Mouse (Mus musculus): ENCODE measurements around the gene Zranb2. TPM values are rescaled to one million over a fixed set of nuclear protein-coding genes. Genes with fewer than 3 reads are reported as not detected.
A peak's percentile ranks its signal among the peaks of the same experiment; 100 is the strongest.

Gene Zranb2
- polyA plus RNA-seq, 1 experiment from 2014 or later = 141 TPM

DNA sequence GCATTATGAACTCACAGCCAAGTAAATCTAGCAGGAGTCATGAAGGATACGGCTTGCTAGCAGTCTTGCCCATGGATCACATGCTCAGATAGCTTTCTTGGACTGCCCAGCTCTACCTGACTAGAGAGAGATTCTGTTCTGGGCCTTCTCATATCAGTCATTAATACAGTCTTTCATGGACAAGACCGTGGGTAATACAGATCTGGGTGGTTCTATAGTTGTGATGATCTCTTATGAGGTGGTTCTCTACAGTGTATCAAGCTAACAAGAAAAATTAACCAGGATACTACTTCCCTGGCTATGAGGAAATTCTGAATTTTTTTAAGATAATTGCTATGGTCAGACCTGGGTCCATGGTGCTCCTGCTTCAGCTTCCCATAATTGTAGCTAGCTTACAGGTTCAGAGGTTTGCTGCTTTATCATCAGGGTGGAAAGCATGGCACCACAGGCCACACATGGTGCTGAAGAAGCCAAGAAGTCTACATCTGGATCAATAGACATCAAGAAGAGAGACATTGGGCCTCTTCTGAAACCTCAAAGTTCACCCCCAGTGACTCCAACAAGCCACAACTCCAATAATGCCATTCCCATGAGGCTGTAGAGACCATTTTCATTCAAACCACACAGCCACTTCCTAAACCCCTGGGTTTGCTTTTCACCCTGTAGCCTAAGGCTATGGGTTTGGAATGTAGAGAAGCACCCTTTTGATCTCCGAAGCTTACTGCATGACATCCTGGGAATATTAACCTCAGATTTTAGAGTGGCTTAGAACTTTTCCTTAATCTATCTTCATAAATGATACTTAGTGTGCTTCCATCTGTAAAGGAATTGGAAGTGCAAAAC, 16.0 kb downstream of the Zranb2 start:
- Histone ChIP-seq H3K4me1 (no peaks in the 10 kb centered on the region), H3K27me3 (no peaks in the 10 kb centered on the region), H3K9ac (no peak overlapping the region), H3K36me3 (ENCODE audit: poor library complexity, severe bottlenecking) (peaks cover 39% of the 10 kb centered on the region), H3K9me3 (replicated peaks) (no peaks in the 10 kb centered on the region), H3K4me2 (no peak overlapping the region), H3K4me3 (no peak overlapping the region), H3K27ac (no peak overlapping the region; the same call in 1 of the 2 replicates)
- WGBS = 94% methylated on average over 3 of the region's 3 CpGs
- no peak for ATAC-seq

DNA sequence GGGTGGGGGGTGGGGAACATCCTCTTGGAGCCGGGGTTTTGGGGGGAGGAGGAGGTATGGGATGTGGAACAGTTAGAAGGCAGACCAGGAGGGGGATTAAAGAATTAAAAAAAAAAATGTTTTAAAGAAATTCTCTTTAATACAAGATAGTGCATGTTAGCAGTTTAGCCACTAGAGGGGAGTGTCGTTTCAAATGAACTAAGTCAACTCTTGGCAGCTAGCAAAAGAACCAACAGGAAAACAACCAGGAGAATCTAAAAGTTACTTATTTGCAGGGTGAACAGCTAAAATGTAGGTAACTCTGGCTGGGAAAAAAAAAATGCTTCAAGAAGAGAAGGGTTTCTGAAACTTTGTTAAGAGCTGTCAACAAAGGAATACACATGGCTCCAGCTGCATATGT, 31.2 kb downstream of the Zranb2 start:
- Histone ChIP-seq H3K36me3 (ENCODE audit: poor library complexity, severe bottlenecking) (no peaks in the 10 kb centered on the region), H3K27me3 (peaks cover 44% of the 10 kb centered on the region), H3K9ac (no peak overlapping the region), H3K27ac (no peak overlapping the region), H3K4me2 (no peak overlapping the region), H3K4me1 (peaks cover 13% of the 10 kb centered on the region), H3K4me3 (no peak overlapping the region), H3K9me3 (replicated peaks) (no peaks in the 10 kb centered on the region)
- ATAC-seq = peak; percentile 22; the same call in 1 of the 2 replicates
- 8% methylated on average over 2 of the region's 2 CpGs for WGBS

DNA sequence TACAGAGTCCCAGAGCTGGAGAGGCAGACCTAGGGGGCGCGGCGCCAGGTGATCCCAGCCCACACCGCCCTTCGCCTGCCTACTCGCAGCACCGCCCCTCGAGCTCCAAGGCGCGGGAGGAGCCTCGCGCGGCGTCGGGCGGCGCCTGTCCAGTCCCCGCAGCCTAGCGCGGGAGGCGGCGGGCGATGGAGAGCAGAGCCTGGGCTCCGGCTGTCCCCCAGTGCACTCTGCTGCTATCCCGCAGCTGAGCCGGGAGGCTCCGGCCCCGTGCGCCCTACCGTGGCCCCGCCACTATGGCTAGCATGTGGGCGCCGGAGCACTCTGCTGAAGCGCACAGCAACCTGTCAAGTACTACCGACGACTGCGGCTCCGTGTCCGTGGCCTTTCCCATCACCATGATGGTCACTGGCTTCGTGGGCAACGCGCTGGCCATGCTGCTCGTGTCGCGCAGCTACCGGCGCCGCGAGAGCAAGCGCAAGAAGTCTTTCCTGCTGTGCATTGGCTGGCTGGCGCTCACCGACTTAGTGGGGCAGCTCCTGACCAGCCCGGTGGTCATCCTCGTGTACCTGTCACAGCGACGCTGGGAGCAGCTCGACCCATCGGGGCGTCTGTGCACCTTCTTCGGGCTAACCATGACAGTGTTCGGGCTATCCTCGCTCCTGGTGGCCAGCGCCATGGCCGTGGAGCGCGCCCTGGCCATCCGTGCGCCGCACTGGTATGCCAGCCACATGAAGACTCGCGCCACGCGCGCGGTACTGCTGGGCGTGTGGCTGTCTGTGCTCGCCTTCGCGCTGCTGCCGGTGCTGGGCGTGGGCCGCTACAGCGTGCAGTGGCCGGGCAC, 33.0 kb downstream of the Zranb2 start, which contains the start of gene Ptger3:
Gene Ptger3 (plus strand): TSS at position 168 of the 841 bp plus-strand sequence.
- peak; percentile 80 for ATAC-seq
- Histone ChIP-seq H3K27ac (no peak within 1 kb of the TSS), H3K9ac (peak within 1 kb of the TSS; percentile 50), H3K4me1 (peaks cover 13% of the 10 kb centered on the region), H3K4me2 (peak within 1 kb of the TSS; percentile 85), H3K4me3 (peak within 1 kb of the TSS; percentile 49), H3K9me3 (replicated peaks) (no peaks in the 10 kb centered on the region), H3K36me3 (ENCODE audit: poor library complexity, severe bottlenecking) (no peaks in the 10 kb centered on the region), H3K27me3 (peaks cover 44% of the 10 kb centered on the region)
- under 1% methylated on average over 69 of the region's 84 CpGs for WGBS

DNA sequence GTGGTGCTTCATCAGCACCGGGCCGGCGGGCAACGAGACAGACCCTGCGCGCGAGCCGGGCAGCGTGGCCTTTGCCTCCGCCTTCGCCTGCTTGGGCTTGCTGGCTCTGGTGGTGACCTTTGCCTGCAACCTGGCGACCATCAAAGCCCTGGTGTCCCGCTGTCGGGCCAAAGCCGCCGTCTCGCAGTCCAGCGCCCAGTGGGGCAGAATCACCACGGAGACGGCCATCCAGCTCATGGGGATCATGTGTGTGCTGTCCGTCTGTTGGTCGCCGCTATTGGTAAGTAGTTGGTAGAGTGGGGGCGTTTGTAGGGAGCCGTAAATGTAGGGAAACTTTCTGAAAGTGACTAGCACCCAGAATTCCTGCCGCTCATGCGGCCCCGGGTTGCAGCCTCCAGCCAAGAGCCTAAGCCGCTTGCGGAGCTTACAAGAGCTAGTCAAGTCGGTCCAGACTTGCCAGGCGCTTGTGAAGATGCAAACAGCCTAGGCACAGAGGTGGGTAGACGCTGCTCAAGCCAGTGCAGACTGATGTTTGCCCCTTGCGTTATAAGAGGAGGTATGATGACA, 33.7 kb downstream of the Zranb2 start:
- Histone ChIP-seq H3K4me2 (peak overlapping the region; percentile 85), H3K9ac (peak overlapping the region; percentile 50), H3K36me3 (ENCODE audit: poor library complexity, severe bottlenecking) (no peaks in the 10 kb centered on the region), H3K4me1 (peaks cover 13% of the 10 kb centered on the region), H3K9me3 (replicated peaks) (no peaks in the 10 kb centered on the region), H3K27me3 (peaks cover 44% of the 10 kb centered on the region), H3K27ac (no peak overlapping the region), H3K4me3 (peak overlapping the region; percentile 49)
- WGBS = 2% methylated on average over 34 of the region's 34 CpGs
- peak; percentile 28; the same call in 1 of the 2 replicates for ATAC-seq

DNA sequence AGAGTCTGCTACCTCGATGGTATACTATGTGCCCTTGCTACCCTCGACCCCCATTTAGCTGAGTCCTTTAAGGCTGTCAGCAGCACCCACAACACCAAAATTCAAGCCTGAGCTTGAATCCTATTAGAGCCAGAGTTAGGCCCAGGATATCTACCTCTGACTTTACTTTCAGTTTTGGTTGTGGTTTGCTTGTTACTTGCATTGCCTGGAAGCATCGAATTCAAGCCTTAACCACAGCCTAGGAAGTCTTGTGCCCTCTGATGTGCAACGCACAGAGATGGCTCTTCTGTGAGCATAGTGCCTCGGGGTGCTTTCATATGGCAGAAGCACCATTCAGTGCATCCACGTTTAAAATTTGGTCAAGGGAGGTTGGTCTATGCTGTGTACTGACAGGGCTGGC, 38.1 kb downstream of the Zranb2 start:
- no peak overlapping the region for H3K4me3 ChIP-seq
- no peak overlapping the region for H3K4me2 ChIP-seq
- H3K9ac ChIP-seq = no peak overlapping the region
- H3K36me3 ChIP-seq (ENCODE audit: poor library complexity, severe bottlenecking) = no peaks in the 10 kb centered on the region
- H3K9me3 ChIP-seq (replicated peaks) = no peaks in the 10 kb centered on the region
- H3K27ac ChIP-seq = no peak overlapping the region
- H3K27me3 ChIP-seq = peaks cover 30% of the 10 kb centered on the region
- no peak for ATAC-seq
- peaks cover 8% of the 10 kb centered on the region for H3K4me1 ChIP-seq
- 82% methylated on average over 6 of the region's 6 CpGs for WGBS

DNA sequence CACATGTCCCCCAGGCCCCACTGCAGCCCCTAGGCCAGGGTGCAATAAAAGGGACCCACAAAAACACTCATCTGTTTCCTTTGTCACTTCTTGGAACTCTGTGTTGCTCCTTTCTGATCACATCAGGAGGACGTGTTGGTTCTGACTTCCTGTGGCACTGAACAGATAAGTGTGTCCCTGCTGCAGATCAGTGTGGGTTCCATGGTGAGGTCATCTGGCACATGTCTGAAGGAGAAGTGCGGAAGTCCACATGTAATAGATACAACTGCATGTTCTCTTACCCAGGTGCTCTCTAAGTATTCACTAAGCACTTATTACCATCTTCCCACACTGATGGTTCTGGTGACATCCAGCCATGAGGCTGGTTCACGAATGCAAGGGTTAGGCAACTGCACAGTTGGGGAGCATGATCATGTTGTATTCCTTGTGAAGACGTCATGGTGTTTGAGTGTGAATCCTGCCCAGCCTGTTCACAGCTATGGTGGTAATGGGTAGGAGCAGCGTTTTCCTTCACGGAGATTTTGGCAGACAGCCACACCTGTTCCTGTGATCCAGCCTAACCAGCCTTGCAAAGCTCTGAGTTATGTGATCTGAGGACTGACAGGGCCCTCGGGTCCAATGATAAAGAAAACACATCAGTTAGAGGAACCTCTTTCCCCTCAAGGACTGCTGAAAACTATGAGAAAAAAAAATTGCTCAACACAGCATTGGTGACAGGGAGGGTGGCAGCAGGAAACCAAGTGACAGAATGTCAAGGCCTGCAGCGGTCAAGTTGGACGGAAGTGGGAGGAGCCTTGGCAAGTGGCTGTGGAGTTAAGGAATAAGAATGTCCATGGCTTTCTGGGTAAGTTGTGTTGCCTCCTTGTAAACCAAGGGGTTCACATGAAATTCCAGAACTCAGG, 41.7 kb downstream of the Zranb2 start:
- Histone ChIP-seq H3K4me2 (no peak overlapping the region), H3K4me1 (no peaks in the 10 kb centered on the region), H3K36me3 (ENCODE audit: poor library complexity, severe bottlenecking) (no peaks in the 10 kb centered on the region), H3K4me3 (no peak overlapping the region), H3K27me3 (no peaks in the 10 kb centered on the region), H3K9ac (no peak overlapping the region), H3K9me3 (replicated peaks) (no peaks in the 10 kb centered on the region), H3K27ac (no peak overlapping the region)
- 82% methylated on average over 9 of the region's 9 CpGs for WGBS
- ATAC-seq = no peak

DNA sequence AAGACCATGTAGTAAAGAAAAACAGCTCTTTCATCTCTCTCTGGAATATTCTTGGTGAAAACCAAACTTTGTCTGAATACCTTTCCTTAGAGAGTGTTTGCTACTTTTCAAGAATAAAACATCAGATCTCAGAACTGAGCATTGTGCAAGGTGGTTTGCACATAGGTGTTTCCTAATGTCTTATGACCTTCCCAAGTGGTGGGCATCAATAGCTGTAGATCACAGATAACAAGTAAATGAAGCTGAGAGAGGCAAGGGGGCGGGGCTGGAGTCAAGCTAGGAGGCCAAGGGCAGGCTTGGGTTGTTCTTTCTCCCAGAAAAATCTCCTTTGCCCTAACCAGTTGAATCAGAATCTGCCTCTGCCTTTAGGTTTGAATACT, 42.4 kb downstream of the Zranb2 start:
- Histone ChIP-seq H3K27ac (no peak overlapping the region), H3K27me3 (no peaks in the 10 kb centered on the region), H3K4me3 (no peak overlapping the region), H3K9me3 (replicated peaks) (no peaks in the 10 kb centered on the region), H3K4me1 (no peaks in the 10 kb centered on the region), H3K9ac (no peak overlapping the region), H3K4me2 (no peak overlapping the region), H3K36me3 (ENCODE audit: poor library complexity, severe bottlenecking) (no peaks in the 10 kb centered on the region)
- 75% methylated on average over 1 of the region's 1 CpGs for WGBS
- no peak for ATAC-seq

DNA sequence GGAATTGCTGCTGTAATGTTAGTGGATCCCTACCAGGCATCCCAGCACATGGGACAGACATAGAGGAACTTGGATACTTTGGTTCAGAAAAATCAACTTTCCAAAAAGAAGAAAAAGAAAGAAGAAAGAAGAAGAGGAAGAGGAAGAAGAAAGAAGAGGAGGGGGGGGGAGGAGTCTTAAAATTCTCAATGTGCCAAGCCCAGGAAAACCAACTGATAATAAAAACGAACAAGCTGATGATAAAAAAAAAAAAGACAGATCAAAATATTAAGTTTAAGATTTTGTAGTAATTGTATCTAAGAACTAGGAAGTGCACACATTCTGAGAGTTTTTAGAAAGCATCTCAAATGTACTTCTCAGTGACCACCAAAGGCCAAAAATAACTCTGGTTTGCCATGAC, 42.9 kb downstream of the Zranb2 start:
- Histone ChIP-seq H3K4me2 (no peak overlapping the region), H3K9ac (no peak overlapping the region), H3K9me3 (replicated peaks) (no peaks in the 10 kb centered on the region), H3K4me3 (no peak overlapping the region), H3K27me3 (no peaks in the 10 kb centered on the region), H3K4me1 (no peaks in the 10 kb centered on the region), H3K27ac (no peak overlapping the region), H3K36me3 (ENCODE audit: poor library complexity, severe bottlenecking) (no peaks in the 10 kb centered on the region)
- ATAC-seq = no peak
- WGBS = 69% methylated on average over 1 of the region's 1 CpGs

DNA sequence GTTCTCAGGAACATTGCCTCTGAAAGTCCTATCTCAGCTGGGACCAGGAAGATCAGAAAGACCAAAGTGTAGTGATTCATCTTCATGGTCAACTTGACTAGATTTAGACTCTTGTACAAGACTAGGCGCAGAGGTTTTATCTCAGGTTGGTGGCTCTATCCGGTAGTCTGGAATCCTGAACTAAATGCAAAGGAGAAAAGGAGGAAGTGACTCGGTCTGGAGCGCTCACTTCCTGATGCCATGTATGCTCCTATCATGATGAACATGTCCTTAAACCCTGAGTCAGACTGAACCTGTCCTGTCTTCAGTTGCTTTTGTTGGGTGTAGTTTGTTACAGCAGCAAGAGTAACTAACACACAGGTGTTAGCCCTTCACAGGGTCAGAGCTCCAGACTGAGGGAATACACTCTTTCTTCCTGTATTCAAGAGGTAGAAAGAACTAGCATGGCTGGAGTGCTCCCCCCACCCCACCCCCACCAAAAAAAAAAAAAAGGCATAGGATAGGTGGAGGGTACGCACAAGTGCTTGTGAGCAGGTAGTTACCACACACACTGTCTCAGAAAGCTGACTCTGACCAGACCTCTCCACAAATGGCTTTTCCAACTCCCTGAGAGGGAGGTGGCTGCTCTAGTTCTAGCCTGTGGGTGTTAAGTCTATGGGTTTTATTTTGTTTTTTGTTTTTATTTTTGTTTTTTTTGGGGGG, 44.7 kb downstream of the Zranb2 start:
- WGBS = 94% methylated on average over 5 of the region's 5 CpGs
- Histone ChIP-seq H3K9me3 (replicated peaks) (no peaks in the 10 kb centered on the region), H3K4me2 (no peak overlapping the region), H3K4me1 (peaks cover 6% of the 10 kb centered on the region; the same call in 1 of the 2 replicates), H3K27me3 (no peaks in the 10 kb centered on the region), H3K9ac (no peak overlapping the region), H3K27ac (no peak overlapping the region), H3K36me3 (ENCODE audit: poor library complexity, severe bottlenecking) (no peaks in the 10 kb centered on the region), H3K4me3 (no peak overlapping the region)
- ATAC-seq = no peak

DNA sequence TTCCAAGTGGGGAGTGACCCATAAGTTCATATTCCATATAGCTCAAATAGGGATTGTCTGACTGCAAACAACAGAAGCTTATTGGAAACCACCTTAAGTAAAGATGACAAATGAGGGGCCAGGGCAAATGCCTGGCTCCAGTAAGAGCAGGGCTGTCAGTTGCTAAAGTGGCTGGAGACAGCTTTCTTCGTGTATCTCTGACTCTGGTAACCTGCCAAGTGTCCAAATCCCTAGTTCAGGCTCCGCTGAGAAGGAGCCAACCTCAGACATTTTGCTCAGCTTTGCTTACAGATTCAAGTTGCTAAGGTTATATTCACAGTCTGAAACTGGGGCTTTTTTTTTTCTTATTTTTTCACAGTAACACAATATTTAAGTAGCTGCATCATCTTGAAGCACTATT, 45.4 kb downstream of the Zranb2 start:
- no peak for ATAC-seq
- Histone ChIP-seq H3K27ac (no peak overlapping the region), H3K4me3 (no peak overlapping the region), H3K4me1 (peaks cover 6% of the 10 kb centered on the region; the same call in 1 of the 2 replicates), H3K4me2 (no peak overlapping the region), H3K9me3 (replicated peaks) (no peaks in the 10 kb centered on the region), H3K27me3 (no peaks in the 10 kb centered on the region), H3K36me3 (ENCODE audit: poor library complexity, severe bottlenecking) (no peaks in the 10 kb centered on the region), H3K9ac (no peak overlapping the region)
- WGBS = 75% methylated on average over 2 of the region's 2 CpGs

DNA sequence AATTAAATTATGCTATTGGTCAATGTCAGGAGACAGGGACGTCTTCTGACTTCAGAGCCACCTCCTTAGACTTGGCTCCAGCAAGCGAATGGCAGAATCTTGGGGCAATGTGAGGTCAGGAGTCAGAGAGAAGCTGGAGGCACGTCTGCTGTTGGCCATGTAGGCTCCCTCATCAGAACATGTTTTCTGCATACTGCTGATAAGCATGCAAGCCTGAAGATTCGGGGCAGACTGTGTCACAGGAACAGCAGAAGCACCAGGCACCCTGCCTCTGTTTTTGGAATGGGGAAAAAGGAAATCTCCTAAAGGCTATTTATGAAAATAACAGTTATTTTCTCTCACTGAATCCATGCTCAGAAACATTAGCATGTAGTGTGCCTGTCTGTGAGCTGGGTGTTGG, 46.3 kb downstream of the Zranb2 start:
- H3K4me3 ChIP-seq = no peak overlapping the region
- no peak overlapping the region for H3K9ac ChIP-seq
- no peaks in the 10 kb centered on the region for H3K36me3 ChIP-seq (ENCODE audit: poor library complexity, severe bottlenecking)
- WGBS = 78% methylated on average over 4 of the region's 4 CpGs
- no peaks in the 10 kb centered on the region for H3K27me3 ChIP-seq
- H3K4me2 ChIP-seq = no peak overlapping the region
- H3K27ac ChIP-seq = no peak overlapping the region
- H3K4me1 ChIP-seq = peaks cover 6% of the 10 kb centered on the region; the same call in 1 of the 2 replicates
- H3K9me3 ChIP-seq (replicated peaks) = no peaks in the 10 kb centered on the region
- ATAC-seq = no peak
